Mouse (Mus musculus) granulocyte monocyte progenitor cell, adult 5-6 weeks (primary cell): ENCODE measurements around the gene Bcl11a. TPM values are rescaled to one million over a fixed set of nuclear protein-coding genes. Genes with fewer than 3 reads are reported as not detected.

Source experiments
- ATAC-seq: replicated peaks from 2 replicates; pipeline ENCODE4 v1.8.0; 2016; ENCODE audit warnings: mild to moderate bottlenecking, moderate TSS enrichment, inconsistent platforms; ENCODE audit not compliant: poor library complexity, severe bottlenecking
- total RNA-seq, 2 experiments: library from RNA; stranded (forward) in 1 of 2; stranded (reverse) in 1 of 2; fragments of 200-712, 200-1000 nt in 1 of 2; fragments of >200 nt in 1 of 2; fragmentation: Nextera tagmentation in 1 of 2; gene quantifications; 2 replicates each; pipeline ENCODE4 v1.2.3; 2014 to 2017

The Bcl11a gene
- total RNA-seq (2014; fragmentation: Nextera tagmentation) (33.7 and 44.4 TPM in 2 replicates), total RNA-seq (2017) (10.0 and 16.0 TPM in 2 replicates)

DNA sequence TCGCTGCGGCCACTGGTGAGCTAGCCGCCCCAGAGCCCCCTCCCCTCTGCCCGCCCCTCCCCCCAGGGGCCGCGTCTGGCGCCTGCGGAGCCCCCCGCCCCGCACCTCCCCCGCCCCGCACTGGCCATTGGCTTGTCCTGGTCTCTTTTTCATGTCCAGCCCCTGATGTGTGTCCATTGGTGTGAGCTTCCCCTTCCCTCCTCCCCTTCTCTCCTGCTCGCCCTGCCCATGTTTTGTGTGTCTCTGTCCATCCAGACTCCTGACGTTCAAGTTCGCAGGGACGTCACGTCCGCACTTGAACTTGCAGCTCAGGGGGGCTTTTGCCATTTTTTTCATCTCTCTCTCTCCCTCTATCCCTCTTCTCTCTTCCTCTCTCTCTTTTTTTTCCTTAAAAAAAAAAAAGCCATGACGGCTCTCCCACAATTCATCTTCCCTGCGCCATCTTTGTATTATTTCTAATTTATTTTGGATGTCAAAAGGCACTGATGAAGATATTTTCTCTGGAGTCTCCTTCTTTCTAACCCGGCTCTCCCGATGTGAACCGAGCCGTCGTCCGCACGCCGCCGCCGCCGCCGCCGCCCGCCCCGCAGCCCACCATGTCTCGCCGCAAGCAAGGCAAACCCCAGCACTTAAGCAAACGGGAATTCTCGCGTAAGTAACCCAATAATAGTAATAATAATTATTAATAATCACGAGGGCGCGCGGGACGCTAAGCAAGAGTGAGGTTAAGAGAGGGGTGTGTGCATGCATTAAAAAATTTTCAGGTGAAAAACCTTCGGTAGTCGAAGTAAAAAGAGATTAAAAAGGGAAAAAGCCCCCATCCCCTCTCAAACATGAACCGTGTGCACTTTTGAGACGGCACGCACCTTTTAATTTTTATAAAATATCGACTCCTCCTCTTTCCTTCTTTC lies at the start of gene Bcl11a:
Gene Bcl11a (plus strand): TSS at position 262 of the 911 bp plus-strand sequence.
- peak; percentile 40 for ATAC-seq

DNA sequence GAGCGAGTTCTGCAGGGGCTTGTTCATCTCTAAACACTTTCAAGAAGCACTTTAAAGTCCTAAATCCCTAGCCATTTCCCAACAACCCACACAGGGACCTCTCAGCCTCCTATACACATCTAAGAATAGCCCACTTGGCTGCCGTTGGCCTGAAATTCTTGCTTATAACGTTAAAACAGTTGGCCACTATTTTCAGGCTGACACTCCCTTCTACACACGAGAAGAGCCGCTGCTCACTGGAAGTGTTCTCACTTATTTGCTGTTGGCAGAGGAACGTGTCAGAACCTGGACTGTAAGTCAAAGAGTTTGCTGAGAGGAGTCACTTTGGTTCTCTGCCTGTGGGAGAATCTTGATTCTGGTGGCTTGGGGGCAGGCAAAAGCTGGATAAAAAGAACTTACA lies 33.8 kb upstream of the Bcl11a start:
- ATAC-seq: no peak

DNA sequence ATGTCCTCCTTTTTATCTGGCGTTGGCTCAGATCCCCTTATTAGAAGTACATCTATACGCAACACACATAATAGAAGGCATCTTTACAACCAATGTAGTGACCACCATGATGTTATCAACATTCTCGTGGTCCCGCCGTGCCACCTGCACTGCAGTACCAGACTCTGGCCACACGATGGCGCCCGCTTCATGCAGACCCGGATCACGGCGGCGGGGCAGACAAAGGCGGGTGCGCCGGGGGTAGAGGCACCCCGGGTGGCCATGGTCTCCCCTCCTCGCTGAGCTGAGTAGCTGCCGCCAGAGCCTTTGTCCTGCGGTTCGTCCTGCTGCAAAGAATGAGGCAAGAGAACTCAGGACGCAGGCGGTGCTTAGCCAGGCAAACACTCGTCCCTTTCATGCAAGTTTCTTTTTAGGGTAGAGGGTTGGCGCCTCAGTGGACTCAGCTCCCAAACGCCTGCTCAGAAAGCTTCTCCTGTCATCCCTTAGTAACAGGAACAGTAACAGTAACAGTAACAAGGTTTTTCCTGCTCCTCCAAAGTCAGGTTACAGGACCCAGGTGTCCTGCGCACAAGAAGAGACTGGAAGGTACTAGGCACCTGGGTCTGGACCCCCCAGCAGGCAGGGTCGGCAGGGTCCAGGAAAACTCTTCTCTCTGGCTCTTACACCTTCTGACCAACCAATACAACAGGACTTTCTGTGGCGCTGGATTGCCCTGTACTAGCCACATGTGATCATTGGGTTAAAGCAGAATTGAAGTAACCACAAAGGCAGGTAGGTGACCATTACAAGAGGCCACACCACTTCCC lies 28.4 kb upstream of the Bcl11a start:
- peak; percentile 96 for ATAC-seq

DNA sequence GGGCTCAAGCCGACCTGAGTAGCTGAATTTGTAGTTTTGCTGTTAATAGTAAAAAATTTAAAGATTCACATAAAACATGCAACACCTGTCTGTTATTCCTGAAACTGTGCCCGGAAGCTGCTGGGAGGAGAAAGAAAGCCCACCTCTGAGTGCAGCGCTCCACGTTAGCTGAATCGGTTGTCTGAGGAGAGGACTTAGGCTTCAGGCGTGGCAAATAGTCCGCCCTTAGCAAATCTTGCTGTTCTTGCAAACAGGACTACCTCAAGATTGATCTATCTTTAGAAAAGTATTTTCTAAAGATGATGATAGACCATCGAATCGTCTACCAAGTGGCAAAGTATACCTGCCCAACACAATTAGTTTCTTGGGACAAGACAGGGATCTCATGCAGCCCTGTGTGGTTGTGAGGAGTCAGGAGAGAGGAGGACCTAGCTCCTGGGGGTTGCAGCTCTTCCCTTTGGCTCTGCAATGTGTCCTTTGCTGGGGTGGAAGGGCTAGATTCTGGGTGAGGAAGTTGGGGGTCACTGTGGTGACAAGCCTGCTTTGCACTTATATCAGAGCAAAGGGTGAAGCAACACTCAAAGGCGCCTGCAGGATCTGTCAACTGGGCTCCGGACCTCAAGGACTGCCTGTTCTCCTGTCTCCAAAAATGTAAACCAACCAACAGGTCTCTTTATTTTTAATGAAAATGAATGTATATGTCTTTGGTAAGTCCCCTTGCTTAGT lies 27.7 kb upstream of the Bcl11a start:
- ATAC-seq: peak; percentile 68

DNA sequence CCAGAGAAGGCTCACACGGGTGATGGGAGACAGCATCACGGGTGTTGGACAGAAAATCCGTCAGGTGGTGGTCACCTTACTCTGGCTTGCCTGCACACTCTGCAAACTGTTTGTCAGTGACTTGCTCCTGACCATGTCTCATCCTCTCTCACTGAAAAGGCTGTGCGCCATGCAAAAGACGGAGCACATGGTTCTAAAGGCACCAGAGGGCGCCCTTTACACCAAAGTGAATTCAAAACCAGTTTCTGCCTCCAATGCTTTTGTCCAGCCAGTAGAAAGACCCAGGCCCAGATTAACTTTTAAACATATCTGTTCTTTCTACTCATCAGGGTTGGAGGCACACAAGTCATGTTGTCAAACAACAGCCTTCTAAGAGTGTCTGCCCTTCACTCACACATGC lies 25.0 kb upstream of the Bcl11a start:
- no peak for ATAC-seq

DNA sequence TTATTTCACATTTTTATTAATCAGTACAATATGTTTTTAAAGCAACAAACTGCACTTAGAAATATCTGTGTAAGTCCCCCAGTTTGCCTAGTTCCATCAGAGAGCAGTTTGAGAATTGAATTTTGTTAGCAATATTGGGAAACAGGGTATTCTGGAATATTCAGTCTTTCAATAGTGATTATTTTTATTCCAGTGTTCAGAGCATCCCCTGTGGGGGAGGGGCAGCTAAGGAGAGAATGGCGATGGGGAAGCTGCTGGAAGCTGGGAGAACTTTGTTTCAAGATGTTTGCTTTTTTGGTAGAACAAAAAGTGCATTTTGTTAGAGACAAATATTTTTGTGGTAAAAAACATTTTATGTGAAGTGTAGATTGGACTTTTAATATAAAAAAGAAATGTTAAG lies 18.7 kb upstream of the Bcl11a start:
- no peak for ATAC-seq

DNA sequence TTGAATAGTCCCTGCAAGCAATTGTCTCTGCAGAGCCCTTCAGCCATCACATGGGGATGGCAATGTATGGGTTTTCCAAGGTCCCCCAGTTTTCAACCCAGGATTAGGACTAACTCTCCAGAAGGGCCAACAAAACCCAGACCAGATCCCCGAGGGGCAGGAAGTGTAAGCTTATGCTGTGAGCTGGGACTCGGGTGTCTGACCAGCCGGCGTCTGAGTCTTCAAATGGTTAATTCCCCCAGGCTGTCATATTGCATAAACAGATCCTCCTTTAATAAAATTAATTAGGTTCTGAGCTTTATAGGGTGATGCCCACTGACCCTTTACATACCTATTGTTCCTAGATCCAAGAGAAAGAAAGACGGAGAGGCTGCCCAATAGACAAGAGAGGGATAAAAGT lies 17.4 kb upstream of the Bcl11a start:
- no peak for ATAC-seq

DNA sequence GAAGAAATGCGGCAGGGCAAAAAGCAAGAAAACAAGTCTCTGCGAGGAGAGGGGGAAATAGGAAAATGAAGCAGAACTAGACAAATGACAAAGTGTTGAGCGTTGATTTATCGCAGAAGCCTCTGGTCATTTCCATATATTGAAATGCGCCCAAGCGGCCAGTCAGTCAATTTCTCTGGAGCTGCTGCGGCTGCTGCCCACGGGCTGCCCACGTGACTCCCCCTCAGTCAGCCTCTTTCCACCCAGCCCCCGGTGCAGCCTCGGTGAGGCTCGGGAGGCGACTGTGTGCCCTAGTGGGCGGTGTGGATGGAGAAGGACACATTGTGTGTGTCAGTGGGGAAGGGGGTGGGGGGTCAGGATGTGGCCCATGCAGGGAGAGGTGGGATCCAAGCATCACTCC lies 16.0 kb upstream of the Bcl11a start:
- peak; percentile 75 for ATAC-seq

DNA sequence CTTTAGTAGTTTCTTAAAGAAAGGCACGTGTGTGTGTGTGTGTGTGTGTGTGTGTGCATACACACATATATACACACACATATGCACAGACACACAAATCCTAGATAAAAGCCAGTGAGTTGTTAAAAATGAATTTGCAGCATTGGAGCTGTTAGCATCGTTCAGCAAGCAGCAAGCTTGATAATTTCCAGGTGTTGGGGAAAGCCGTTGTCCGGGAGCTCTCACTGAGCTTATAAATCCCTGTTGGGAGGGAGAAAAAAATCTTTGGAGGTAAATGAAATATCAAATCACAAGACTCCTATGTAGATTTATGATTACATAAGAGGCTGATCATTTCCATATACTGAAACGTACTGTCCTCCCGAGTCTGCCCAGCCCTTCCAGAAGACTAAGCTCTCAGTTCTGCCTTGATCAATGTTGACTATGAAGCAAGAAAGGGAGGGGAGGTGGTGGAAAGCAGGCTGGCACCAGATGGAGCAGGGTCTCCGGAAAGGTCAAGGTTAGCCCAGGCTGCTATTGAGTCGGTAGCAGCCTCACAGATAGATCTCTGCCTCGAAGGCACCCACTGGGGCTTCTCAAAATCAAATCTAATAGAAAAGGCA lies 15.3 kb upstream of the Bcl11a start:
- no peak for ATAC-seq

DNA sequence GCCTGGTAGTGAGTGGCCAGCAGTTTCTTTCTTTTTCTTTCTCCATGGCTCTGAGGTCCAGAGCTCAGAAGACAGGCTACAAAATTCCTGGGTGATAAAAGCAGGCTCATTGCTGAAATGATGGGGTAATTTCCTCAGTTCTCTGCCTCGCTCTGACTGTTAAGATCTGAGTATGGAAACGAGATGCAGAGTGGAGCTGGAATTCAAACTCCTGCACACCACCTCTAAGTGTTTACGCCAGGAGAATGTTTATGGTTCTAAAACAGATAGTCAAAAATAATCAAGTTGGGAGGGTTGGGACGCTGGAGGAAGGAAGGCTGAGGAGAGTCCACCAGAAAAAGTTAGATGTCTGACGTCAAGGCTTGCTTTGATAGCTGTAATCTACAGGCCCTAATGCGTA lies 13.6 kb upstream of the Bcl11a start:
- ATAC-seq: no peak

DNA sequence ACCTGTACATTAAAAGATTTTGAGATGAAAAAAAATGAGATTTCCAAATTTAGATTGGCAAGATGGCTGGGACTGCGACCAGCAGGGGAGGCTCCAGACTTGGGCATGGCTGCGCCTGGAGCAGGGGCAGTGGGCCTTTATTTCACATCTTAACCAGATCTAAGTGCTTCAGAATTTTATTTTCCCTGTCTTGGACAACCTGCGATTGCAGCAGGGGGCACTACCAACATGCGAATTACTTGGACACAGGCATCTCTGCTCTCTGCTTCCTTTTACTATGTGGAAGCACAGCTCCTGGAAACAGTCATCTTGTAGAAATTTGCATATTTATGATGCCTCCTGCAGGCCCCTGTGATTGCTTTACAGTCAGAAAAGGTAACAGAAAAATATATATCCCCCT lies 12.5 kb upstream of the Bcl11a start:
- peak; percentile 33; the same call in 1 of the 2 replicates for ATAC-seq

DNA sequence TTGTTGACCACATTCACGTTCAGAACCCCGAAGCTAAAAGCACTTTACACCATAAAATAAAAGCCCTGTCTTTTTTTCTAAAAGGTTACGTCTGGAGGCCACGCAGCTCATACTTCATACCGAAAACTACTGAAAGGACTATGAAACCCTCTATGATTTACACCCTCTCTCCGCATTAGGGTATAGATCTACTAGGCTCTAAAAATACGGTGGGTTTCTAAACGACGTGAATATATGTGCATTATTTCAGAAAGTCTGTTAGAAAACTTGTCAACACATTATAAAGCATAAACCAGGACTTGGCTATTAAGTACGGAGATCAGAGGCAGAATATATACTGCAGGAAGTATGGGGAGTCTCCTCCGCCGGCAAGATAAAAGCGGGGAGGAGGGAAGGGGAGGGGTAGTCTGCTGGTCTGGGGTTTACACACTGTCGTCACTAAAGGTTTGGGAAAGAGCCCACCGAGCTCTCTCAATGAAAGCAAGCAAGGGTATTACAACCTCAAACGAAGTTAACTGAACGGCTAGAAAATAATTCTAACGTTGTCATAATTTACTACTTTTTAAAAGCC lies 3.8 kb upstream of the Bcl11a start:
- ATAC-seq: no peak

DNA sequence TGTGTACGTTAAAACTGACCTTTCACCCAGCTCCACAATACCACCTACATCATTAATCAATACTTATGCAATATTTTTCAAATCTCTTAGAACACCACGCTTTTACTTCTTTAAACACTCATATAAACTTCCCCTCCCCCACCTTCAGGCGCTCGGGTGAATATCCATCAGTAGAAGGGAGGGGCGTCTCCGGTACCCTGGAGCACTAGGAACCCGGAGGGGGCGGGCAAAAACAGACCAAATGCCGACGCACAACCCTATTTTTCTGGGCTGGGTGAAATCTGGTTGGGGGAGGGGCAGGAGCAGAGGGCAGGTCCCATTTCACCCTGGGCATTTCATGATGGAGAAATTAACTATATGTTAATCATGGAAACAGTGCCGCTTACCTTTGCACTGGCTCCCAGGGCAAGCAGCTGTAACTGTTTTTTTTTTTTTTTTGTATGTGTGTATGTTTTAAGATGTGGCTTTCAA lies 3.2 kb upstream of the Bcl11a start, which contains the start of gene A830031A19Rik:
Gene A830031A19Rik (minus strand): TSS at position 421 of the 471 bp plus-strand sequence.
- ATAC-seq: no peak

DNA sequence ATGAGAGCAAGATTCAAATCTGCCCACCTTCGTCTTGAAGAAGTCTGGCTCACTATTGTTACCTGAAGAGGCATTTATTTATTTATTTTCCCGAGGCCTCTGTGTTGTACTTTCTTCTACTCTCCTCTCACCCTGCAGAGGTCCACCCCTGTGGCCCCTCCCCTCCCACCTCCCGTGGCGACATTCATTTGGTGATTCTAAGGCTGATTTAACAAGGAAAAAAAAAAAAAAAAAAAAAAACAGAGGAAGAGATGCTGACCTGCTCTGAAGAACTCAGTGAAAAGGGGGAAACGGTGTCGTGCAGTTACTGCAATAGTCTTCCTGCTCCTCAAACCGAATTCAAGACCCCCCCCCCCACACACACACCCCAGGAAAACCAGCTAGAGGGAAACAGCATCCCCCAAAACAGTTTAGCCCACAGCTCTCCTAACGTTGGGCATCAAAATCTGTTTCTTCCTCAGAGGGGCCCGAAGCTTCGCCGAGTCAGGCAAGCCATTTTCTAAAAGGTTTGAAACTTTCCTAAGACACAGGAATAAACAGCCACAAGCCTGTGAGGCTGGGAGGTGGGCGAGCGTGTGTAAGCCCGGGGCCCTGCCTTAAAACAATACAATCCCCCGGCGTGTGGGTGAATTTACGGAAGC lies 2.2 kb upstream of the Bcl11a start:
- no peak for ATAC-seq

DNA sequence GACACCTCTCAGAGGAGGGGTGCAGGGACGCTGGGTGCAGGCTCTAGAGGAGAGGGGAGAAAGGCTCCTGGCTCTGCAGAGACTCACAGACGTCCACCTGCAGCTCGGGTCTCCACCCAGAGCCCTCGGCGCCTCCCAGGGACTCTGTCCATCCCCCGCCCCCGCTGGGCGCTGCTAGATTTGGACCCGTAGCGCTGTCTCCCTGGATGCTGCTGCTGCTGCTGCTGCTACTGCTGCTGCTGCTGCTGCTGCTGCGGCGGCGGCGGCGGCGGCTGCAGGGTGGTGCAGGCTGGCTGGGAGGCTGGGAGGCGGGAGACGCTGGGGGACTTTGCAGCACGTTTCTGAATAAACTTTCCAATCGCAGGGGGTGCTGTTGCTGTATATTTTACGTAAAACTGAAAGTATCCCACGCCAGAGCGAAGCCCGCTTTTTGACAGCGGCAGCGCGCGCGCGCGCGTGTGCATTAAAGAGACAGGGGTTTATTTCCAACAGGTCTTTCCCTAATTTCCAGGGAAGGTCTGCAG lies 1.7 kb upstream of the Bcl11a start:
- peak; percentile 26 for ATAC-seq

DNA sequence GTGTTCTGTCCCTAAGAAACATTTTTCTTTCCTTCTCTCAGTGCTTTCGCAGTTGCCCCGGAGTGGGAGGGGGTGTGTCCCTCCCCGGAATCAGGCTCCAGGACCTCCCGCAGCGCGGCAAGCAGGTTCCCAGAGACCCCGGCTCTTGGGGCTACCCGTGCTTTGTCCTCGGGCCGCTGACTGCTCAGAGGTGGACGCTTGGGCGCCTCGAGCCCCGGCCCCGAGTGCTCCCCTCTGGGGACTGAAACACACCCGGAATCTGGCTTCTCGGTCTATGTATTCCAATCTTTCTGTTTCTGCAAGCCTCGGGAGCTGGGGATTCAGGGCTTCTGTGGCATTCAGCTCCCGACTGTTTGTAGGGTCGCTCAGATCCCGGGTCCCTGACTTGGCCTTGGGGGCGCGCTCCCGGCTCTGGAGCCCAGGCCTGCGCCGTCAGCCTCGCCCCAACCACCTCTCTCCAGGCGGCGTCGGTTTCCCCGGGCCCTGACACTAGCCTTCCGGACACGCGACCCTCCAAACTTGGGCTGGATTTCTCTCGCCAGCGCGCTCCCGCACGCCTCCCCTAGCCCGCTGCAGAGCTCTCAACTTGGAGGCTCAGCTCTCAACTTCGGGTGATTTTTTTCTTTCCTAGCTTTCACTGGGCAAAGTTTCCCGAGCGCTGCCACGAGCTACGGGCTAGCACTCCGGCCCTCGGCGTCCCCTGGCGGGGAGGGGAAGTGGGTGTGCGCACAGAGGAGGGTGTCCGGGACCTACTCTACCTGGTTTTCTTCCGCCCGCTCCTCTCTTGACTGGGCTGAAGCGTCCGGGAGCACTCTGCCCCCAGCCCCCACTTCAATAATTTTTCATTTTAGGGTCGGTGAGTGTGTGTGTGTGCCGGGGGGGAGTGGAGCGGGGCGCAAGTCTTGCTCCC lies 780 bp upstream of the Bcl11a start:
- peak; percentile 18 for ATAC-seq

DNA sequence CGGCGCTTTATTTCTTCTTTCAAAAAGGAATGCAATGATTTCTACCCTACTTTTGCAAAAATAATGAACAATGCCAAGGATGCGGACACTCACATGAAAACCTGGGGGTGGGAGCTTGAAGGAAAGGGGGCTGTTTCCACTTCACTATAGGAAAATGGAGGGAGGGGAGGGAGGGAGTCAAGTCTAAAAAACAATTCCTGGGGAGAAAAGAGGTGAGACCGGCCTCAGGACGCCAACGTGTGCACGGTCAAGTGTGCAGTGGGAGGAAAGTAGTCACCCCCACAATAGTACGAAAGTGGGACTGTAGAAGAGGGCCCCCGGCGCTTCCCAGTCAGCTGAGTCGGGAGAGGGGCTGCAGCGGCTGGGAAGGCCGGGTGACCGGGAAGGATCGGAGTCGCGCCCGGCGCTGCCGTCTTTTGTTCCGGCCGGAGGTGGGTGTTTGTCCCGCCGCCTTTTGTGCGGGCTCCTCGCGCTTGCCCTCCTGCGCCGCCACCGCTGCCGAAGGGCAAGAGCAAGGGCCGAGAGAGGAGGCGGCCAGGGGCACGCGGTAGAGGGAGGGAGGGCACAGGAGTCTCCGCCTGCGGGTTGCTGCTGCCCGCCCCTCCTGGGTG lies 955 bp downstream of the Bcl11a start:
- ATAC-seq: peak; percentile 12
